Mouse (Mus musculus) kidney, adult 2 months (tissue): ENCODE measurements around the gene Hfm1. TPM values are rescaled to one million over a fixed set of nuclear protein-coding genes. Genes with fewer than 3 reads are reported as not detected.

Experiments used
- DNase-seq: peaks from one replicate; pipeline ENCODE4 v3.0.0; 2021
- H3K27ac ChIP-seq: fragments of 200-500 bp; 2 replicates; pipeline ENCODE4 v1.5.1; 2012; ENCODE audit warnings: low read depth, low read length, control low read depth, inconsistent platforms; ENCODE audit not compliant: insufficient read depth
- H3K27me3 ChIP-seq: fragments of 200-500 bp; replicated peaks from 2 replicates; pipeline ENCODE4 v1.6.1; 2012; ENCODE audit warnings: mild to moderate bottlenecking, moderate library complexity, low read length, inconsistent platforms; ENCODE audit not compliant: control insufficient read depth, insufficient read depth
- H3K36me3 ChIP-seq: fragments of 200-500 bp; 2 replicates; pipeline ENCODE4 v1.6.1; 2012; ENCODE audit warnings: mild to moderate bottlenecking, moderate library complexity, low read length, inconsistent platforms; ENCODE audit not compliant: control insufficient read depth, insufficient read depth
- H3K4me1 ChIP-seq: fragments of 200-500 bp; 2 replicates; pipeline ENCODE4 v1.6.1; 2011; ENCODE audit warnings: low read length; ENCODE audit not compliant: control insufficient read depth, insufficient read depth
- H3K4me3 ChIP-seq: fragments of 200-500 bp; 2 replicates; pipeline ENCODE4 v1.5.1; 2011; ENCODE audit warnings: mild to moderate bottlenecking, low read depth, low read length, control low read depth; ENCODE audit not compliant: insufficient read depth
- CTCF ChIP-seq: fragments of 200-500 bp; conservative IDR thresholded peaks from 2 replicates; pipeline ENCODE4 v1.5.1; 2011; ENCODE audit warnings: low read depth, mild to moderate bottlenecking, control low read depth, low read length, moderate library complexity, mixed read lengths; ENCODE audit not compliant: insufficient read depth, insufficient read length
- POLR2A ChIP-seq: fragments of 200-500 bp; IDR thresholded peaks from one replicate; pipeline ENCODE4 v1.6.1; 2011; ENCODE audit warnings: low read depth, low read length, control low read depth
- WGBS: fragments of 180-500 bp; shearing (Covaris S2); methylation state at CpG from one replicate; pipeline ENCODE4 v1.1.7; 2018; 5-methylcytosine and 5-hydroxymethylcytosine counted together
- polyA plus RNA-seq: library from polyadenylated mRNA; depleted of rRNA; stranded (reverse); fragments of >200 nt; gene quantifications from 2 replicates; pipeline ENCODE4 v1.2.3, GENCODE M21; 2012; rRNA removed

The Hfm1 gene
- polyA plus RNA-seq, 1 experiment: not detected

DNA sequence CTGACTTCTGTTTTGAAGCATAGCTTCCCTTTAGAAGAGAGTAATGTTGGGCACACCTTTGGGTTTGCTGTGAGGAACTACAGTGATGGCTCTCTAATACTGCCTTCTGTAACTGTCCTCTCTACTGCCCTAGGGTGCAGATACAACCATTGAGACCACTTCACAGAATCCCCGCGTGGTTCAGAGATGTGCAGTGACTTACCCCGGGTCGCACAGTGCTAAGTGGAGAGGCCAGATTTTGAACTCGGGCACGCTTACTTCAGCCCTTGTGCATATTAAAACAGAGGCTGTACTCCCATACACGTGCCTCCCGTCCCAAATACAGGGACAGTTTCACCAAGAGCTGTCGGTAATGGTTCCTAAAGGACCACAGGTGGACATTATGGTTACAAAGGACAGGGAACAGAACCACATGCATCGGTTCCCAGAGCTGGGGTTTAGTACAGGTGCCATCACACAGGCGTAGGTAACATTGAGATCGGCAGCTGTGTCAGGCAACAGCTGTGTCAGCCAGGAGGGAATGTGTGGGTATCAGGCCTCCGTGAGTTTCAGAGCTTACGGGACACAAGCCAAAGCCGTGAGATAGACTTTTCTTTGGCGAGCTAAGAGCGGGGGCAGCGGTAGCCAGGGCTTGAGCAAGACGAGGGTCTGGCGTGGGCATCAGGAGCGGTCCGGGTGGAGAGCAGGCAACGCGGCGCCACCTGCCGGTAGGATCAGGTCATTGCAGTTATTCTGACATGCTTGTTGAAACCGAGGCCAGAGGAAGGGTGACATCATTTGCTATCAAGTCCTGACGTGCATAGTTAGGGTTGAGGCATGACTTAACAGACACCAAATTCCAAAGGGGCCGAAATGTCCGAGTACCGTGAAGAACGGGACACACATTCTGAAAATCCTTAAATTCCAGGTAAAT is 124.0 kb downstream of the Hfm1 start:
- Histone ChIP-seq H3K36me3 (no peaks in the 10 kb centered on the region), H3K4me1 (0 out of 2 replicates have a peak, but pooled peaks cover 3% of the 10 kb centered on the region), H3K27ac (no peak overlapping the region), H3K27me3 (no peaks in the 10 kb centered on the region), H3K4me3 (peak overlapping the region; percentile 4; the same call in 1 of the 2 replicates)
- 8% methylated on average over 32 of the region's 32 CpGs for WGBS
- peak; percentile 78 for DNase-seq
- TF ChIP-seq POLR2A (no peak), CTCF (peak; percentile 92)

- Histone ChIP-seq H3K27me3 (no peaks in the 10 kb centered on the region), H3K4me1 (0 out of 2 replicates have a peak, but pooled peaks cover 3% of the 10 kb centered on the region), H3K27ac (no peak overlapping the region), H3K4me3 (no peak overlapping the region), H3K36me3 (no peaks in the 10 kb centered on the region)
- no peak for TF ChIP-seq CTCF
- no peak for TF ChIP-seq POLR2A
- WGBS: 28% methylated on average over 9 of the region's 9 CpGs
- no peak for DNase-seq
These were observed 124.8 kb downstream of the Hfm1 start for GRCm38 (mm10) chr5:106801215-106801863.

DNA sequence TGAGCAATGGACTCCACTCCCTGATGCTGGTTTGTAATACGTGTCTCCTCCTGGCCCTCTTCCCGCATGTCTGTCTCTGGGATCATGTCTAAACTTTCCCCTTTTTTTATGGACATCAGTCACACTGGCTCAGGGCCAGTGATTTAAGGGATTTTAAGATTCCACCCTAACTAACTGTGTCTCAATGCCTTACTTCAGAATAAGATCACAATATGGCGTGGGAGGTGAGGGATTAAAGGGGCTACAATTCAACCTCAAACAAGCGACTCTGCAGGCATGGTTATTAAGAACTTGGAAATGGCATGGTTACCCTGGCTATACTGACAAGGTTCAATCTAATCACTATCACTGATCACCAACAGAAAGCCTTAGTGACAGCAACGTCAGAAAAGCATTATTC is 128.2 kb downstream of the Hfm1 start:
- Histone ChIP-seq H3K27ac (no peak overlapping the region), H3K4me3 (no peak overlapping the region), H3K27me3 (no peaks in the 10 kb centered on the region), H3K36me3 (no peaks in the 10 kb centered on the region), H3K4me1 (0 out of 2 replicates have a peak, but pooled peaks cover 3% of the 10 kb centered on the region)
- DNase-seq: no peak
- TF ChIP-seq CTCF (no peak), POLR2A (no peak)
- WGBS: 79% methylated on average over 5 of the region's 5 CpGs

DNA sequence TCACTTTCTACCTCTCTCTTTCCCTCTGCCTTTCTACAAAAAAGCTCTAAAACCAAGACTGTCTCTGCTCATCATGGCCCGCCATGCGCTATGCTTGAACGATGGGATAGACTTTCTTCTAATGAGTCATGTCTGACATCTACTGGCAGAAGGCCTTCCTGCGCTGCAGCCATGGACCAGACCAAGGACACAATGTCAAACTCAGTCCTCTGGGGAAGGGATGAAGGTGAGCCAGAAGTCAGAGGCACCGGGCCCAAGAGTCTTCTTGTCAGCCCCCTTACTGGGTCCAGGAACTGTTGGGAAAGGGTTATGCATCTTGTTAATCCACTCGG is 134.9 kb downstream of the Hfm1 start:
- WGBS: 8% methylated on average over 6 of the region's 6 CpGs
- no peak for DNase-seq

DNA sequence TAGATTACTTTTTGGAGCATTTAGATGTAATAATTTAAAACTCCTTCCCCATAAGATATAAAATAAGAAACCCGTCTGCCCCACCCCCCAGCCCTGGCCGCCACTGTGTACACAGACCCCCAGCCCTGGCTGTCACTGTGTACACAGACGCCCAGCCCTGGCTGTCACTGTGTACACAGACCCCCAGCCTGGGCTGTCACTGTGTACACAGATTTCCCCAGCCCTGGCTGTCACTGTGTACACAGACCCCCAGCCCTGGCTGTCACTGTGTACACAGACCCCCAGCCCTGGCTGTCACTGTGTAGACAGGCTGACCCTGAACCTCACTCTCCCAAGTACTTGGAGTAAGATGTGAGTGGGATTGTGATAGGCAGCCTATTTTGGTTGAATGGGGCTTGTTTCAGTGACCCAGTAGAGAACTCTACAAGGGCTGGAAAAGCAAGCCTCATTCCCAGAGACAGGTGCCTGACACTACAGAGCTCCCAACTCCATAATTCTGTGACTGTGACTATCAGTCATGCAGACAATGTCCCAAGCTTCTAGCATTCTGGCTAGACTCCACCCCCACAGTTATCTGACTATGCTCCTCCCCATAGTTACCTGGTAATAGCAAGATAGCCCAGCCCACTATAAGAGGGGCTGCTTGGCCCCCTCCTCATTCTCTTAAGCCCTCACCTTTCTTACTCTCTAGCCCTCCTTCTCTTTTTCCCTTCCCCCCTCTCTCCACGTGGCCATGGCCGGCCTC is 135.5 kb downstream of the Hfm1 start:
- TF ChIP-seq CTCF (no peak), POLR2A (no peak)
- H3K27me3 ChIP-seq: no peaks in the 10 kb centered on the region
- no peaks in the 10 kb centered on the region for H3K36me3 ChIP-seq
- 37% methylated on average over 5 of the region's 5 CpGs for WGBS
- DNase-seq: no peak
- no peak overlapping the region for H3K27ac ChIP-seq
- no peak overlapping the region for H3K4me3 ChIP-seq
- H3K4me1 ChIP-seq: no peaks in the 10 kb centered on the region

More for the DNA sequence above, 134.9 kb downstream of the Hfm1 start:
- H3K36me3 ChIP-seq: no peaks in the 10 kb centered on the region
- no peaks in the 10 kb centered on the region for H3K27me3 ChIP-seq
- no peak overlapping the region for H3K4me3 ChIP-seq
- H3K4me1 ChIP-seq: no peaks in the 10 kb centered on the region
- TF ChIP-seq POLR2A (no peak), CTCF (peak; percentile 74)
- H3K27ac ChIP-seq: no peak overlapping the region

Other genes starting within 250 kb of the Hfm1 start
- gene Zfp644, start 229.0 kb downstream of the Hfm1 start, polyA plus RNA-seq: 11.3 and 12.4 TPM in 2 replicates
- 1.2 and 1.3 TPM in 2 replicates for gene Cdc7, start 38.0 kb upstream of the Hfm1 start, polyA plus RNA-seq